Mouse (Mus musculus) heart, postnatal 0 days (tissue): Measurements from ENCODE around the gene Baiap2.

ENCODE experiments used
- CTCF ChIP-seq: IDR thresholded peaks from 2 replicates; pipeline ENCODE4 v1.5.1; 2016; ENCODE audit warnings: antibody characterized with exemption, control low read depth, low read depth
- EP300 ChIP-seq: IDR thresholded peaks from 2 replicates; pipeline ENCODE4 v1.6.1; 2016; ENCODE audit warnings: antibody characterized with exemption, low read depth

- TF ChIP-seq CTCF (no peak), EP300 (no peak)
Measured at GRCm38 (mm10) chr11:119954749-119955337, 12.3 kb downstream of the Baiap2 start.
